Mouse (Mus musculus) bone marrow macrophage, adult 2 months (primary cell): ENCODE measurements around the gene Lrrc52.

ENCODE experiments used
- CTCF ChIP-seq: IDR thresholded peaks from 2 replicates; pipeline ENCODE4 v1.5.1; 2012; ENCODE audit warnings: low read depth, mild to moderate bottlenecking, low read length, moderate library complexity
- POLR2A ChIP-seq: IDR thresholded peaks from 2 replicates; pipeline ENCODE4 v1.6.1; 2012; ENCODE audit warnings: mild to moderate bottlenecking, low read depth, low read length, borderline replicate concordance

GRCm38 (mm10) chr1:167422501-167423240 lies 43.9 kb downstream of the Lrrc52 start:
- TF ChIP-seq CTCF: no peak
- TF ChIP-seq POLR2A: no peak
